Mouse (Mus musculus): Measurements from ENCODE around the gene Snrnp200. TPM values are rescaled to one million over a fixed set of nuclear protein-coding genes. Genes with fewer than 3 reads are reported as not detected.
A peak's percentile ranks its signal among the peaks of the same experiment; 100 is the strongest.
"Not testable (repeated sequence)": the region's sequence is repeated elsewhere in the genome, so short reads cannot be mapped to it uniquely, and the experiment has no call there.

The Snrnp200 gene
- total RNA-seq, 2 experiments from 2014 or later, result 76.7 to 78.3 TPM

GRCm38 (mm10) chr2:127251457-127251856 lies 43.3 kb downstream of the Snrnp200 start:
- DNase-seq (ENCODE audit: low spot score in 2 of 2), result no peak
- intact Hi-C loops (cut with DNase I), result no loop called here

DNA sequence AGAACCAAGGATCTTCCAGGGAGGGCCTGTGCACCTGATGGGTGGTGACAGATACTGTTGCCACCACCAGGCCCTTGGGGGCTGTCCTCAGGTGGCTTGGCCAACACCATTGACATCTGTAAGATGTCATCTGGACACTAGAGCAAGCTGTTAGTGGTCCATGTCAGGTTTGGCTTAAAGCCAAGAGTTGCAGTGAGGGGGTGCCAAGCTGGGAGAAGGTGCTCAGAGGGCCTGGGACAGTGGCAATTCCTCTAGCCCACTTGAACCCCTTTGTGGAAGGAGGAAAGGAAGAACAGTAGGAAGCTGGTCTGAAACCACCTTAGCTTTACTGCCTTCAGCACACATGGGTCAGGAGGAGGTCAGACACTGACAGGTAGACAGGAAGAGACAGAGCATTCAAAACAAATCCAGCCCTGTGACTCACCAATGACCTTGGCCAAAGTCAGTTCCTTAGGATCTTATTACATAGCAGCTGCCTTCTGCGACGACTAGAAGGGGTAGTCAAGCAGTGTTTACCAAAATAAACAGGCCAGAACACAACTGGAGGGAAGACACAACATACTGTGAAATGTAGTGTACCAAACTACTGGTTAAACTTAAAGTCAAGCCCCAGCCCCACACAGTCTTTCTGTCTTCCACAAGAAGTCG lies 43.8 kb downstream of the Snrnp200 start:
- intact Hi-C loops (cut with DNase I), result no loop called here
- no peak for DNase-seq (ENCODE audit: low spot score in 2 of 2)

GRCm38 (mm10) chr2:127252787-127253186 lies 44.6 kb downstream of the Snrnp200 start:
- intact Hi-C loops (cut with DNase I), result no loop called here
- DNase-seq (ENCODE audit: low spot score in 2 of 2), result no peak

DNA sequence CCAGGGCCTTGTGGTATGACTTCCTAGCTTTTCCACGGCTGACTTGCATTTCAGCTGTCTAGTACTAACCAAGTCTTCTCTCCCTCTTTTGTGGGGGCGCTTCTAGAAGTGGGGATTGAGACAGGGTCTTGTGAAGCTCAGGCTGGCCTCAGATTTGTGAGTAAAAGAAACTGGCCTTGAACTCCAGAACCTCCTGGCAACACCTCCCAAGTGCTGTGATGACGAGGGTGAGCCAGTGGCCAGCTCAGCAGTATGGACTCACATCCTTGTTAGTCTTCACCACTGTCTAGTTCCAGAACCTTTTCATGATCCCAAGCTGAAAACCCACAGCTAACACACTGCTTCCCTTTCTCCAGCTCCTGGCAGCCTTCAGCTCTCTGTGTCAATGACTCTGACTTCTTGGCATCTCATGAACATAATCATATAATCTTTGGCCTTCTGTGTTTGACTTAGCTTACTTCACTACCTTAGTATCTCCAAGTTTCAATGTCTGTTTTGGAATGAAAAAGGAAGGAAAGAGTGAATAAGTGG lies 46.5 kb downstream of the Snrnp200 start:
- intact Hi-C loops (cut with DNase I), result no loop called here
- DNase-seq (ENCODE audit: low spot score in 2 of 2), result no peak

- intact Hi-C loops (cut with DNase I), result no loop called here
- DNase-seq (ENCODE audit: low spot score in 2 of 2), result no peak
Measured at GRCm38 (mm10) chr2:127255294-127255693, 47.1 kb downstream of the Snrnp200 start.

GRCm38 (mm10) chr2:127259340-127259739 lies 51.2 kb downstream of the Snrnp200 start:
- intact Hi-C loops (cut with DNase I), result no loop called here
- DNase-seq (ENCODE audit: low spot score in 2 of 2), result peak in 1 of 2 experiments; percentile 62

- intact Hi-C loops (cut with DNase I), result no loop called here
- no peak for DNase-seq (ENCODE audit: low spot score in 2 of 2)
Measured at GRCm38 (mm10) chr2:127262480-127262879, 54.3 kb downstream of the Snrnp200 start.

DNA sequence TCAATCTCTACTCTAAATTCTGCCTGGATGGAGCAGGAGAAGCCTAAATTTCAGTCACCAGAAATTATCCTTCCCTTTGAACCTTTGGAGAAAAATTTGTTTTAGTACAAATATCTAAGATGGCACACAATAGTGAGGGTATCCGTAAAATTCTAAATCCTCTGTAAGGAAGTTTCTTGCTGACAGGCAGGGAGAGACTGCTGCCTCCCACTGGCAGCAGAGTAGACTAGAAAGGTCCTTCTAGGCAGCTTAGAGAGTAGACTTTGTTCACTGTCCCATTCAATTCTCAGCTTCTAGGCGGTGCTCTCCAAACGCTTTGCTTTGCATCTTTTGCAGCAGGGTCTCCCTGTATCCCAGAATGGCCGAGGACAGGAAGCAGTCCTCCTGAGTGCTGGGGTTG lies 59.7 kb downstream of the Snrnp200 start:
- no peak for DNase-seq (ENCODE audit: low spot score in 2 of 2)
- intact Hi-C loops (cut with DNase I), result no loop called here

GRCm38 (mm10) chr2:127269491-127270299 lies 61.5 kb downstream of the Snrnp200 start, which contains the start of gene Stard7:
TSS of gene Stard7 (plus strand) at chr2:127270218.
- intact Hi-C loops (cut with DNase I), result loop anchor here (1.0 kb wide), 1 partner anchor 21 kb away; no protein-coding TSS in a partner anchor
- peak; percentile 97 to 98 for DNase-seq (ENCODE audit: low spot score in 2 of 2)

GRCm38 (mm10) chr2:127270300-127271041 lies 62.3 kb downstream of the Snrnp200 start:
- intact Hi-C loops (cut with DNase I), result loop anchor here (1.0 kb wide), 1 partner anchor 22 kb away; no protein-coding TSS in a partner anchor
- peak; percentile 90 to 91 for DNase-seq (ENCODE audit: low spot score in 2 of 2)

GRCm38 (mm10) chr2:127271042-127271515 lies 62.9 kb downstream of the Snrnp200 start:
- intact Hi-C loops (cut with DNase I), result no loop called here
- DNase-seq (ENCODE audit: low spot score in 2 of 2), result peak; percentile 42 to 75

DNA sequence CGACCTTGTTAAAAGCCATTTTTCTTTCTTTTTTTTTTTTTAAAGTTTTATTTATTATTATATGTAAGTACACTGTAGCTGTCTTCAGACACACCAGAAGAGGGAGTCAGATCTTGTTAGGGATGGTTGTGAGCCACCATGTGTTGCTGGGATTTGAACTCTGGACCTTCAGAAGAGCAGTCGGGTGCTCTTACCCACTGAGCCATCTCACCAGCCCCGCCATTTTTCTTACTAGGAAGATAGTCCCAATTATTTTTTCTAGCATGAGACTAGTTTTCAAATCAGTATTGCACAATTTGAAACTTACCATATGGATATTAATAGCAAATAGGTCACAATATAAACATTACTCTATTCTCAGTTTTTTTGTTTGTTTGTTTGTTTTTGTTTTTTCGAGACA lies 63.9 kb downstream of the Snrnp200 start:
- DNase-seq (ENCODE audit: low spot score in 2 of 2); intact Hi-C loops (cut with DNase I): not testable (repeated sequence)

- DNase-seq (ENCODE audit: low spot score in 2 of 2), result no peak
- intact Hi-C loops (cut with DNase I), result no loop called here
Measured at GRCm38 (mm10) chr2:127272806-127273205, 64.6 kb downstream of the Snrnp200 start.

DNA sequence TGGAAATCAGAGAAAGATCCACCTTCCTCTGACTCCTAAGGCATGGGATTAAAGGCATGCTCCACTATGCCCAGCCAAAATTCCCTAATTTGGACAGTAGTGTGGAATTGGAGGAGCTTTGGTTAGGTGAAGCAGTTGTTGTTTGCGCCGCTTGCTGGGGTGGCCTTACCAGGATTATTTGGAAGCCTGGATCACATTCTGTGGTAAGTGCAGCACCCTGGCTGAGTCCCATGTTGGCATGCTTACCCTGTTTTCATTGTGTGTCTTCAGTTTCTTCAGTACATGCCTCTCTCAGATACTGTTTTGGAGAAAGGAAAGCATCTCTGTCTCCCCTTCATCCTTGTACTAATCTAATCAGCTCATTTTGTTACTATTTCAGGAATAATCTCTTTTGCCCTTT lies 66.4 kb downstream of the Snrnp200 start:
- DNase-seq (ENCODE audit: low spot score in 2 of 2), result no peak
- intact Hi-C loops (cut with DNase I), result no loop called here

DNA sequence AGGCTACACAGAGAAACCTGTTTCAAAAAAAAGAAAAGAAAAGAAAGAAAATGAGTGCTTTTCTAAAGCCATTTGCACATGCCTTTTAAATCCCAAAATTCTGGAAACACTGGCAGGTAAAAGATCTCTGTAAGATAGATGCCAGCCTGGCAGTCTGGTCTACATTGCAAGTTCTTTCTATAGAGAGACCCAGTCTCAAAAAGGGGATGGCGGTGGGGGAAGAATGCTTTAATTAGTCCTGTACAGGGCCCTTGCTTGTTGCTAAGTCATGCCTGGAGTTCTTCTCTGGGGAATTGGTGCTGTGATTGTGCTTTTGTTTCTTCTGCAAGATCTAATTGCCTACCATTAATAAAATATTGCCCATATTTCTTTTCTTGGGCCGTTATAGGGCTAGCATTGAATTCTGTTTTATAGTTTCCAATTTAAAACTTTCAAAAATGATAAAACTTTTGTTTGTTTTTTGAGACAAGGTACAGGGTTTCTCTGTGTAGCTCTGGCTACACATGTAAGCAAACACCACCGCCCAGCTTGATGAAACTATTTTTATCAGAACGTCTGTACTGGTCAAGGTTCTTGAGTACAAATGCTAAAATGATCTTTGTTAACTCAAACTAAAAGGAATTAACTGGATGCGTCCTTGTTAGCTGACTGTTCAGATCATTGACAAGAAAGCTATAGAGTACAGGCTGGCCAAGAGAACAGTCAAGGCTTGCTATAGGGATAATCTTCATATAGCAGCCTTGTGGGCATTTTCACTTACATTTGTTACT lies 67.5 kb downstream of the Snrnp200 start:
- DNase-seq (ENCODE audit: low spot score in 2 of 2), result no peak
- intact Hi-C loops (cut with DNase I), result no loop called here

GRCm38 (mm10) chr2:127278162-127278561 lies 70.0 kb downstream of the Snrnp200 start:
- intact Hi-C loops (cut with DNase I), result no loop called here
- DNase-seq (ENCODE audit: low spot score in 2 of 2), result no peak

Data from left cerebral cortex, postnatal 25 days (tissue).